Mouse (Mus musculus): ENCODE data around the gene Bco2.

DNA sequence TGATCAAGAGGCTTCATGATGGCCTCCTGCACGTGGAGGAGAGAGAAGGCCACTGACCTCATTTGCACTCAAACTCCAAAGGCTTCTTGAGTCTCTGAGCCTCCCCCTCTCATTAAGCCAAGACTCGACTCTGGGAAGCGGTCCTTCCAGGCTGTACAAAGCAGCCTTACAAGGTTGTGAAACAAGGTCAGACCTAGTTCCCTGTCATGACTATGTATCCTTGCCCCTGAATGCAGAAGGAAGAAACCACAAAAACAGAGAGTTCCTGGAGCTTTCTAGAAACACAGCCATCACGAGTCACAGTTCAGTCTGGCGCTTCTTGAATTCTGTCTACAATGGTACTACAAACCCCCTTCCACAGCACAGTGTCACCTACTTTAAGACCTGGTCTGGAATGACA, 32.4 kb downstream of the Bco2 start:
- TF ChIP-seq FLI1 (IDR thresholded peaks at IDR 0.05; ENCODE audit: low read length) (no peak), GATA1 (IDR thresholded peaks at IDR 0.05; ENCODE audit: borderline replicate concordance, low read length) (no peak)

Measured in megakaryocyte, embryonic 14.5 days (primary cell).